Mouse (Mus musculus) stomach, embryonic 14.5 days (tissue): Measurements from ENCODE around the gene Nr2c2. TPM values are rescaled to one million over a fixed set of nuclear protein-coding genes. Genes with fewer than 3 reads are reported as not detected.
A peak's percentile ranks its signal among the peaks of the same experiment; 100 is the strongest.

Experiments
- ATAC-seq: fragments of 200-750 bp; cut with Nextera tagmentation; 2 replicates; pipeline ENCODE4 v1.8.0; 2017; ENCODE audit warnings: low read depth, moderate TSS enrichment; ENCODE audit not compliant: insufficient number of reproducible peaks, insufficient read depth, low FRiP score
- H3K27ac ChIP-seq: fragments of 300-500 bp; sonication (generic); 2 replicates; pipeline ENCODE4 v1.5.1; 2014; ENCODE audit warnings: mild to moderate bottlenecking, low read length, moderate library complexity, mixed read lengths
- H3K27me3 ChIP-seq: fragments of 300-500 bp; sonication (generic); 2 replicates; pipeline ENCODE4 v1.6.1; 2014; ENCODE audit warnings: low read length, control low read depth, mixed read lengths; ENCODE audit not compliant: control insufficient read depth, insufficient read depth
- H3K36me3 ChIP-seq: fragments of 300-500 bp; sonication (generic); 2 replicates; pipeline ENCODE4 v1.6.1; 2014; ENCODE audit warnings: mild to moderate bottlenecking, control low read depth, low read length, moderate library complexity, mixed read lengths; ENCODE audit not compliant: control insufficient read depth, insufficient read depth
- H3K4me1 ChIP-seq: fragments of 300-500 bp; sonication (generic); 2 replicates; pipeline ENCODE4 v1.6.1; 2014; ENCODE audit warnings: low read length, control low read depth, mixed read lengths; ENCODE audit not compliant: control insufficient read depth, insufficient read depth
- H3K4me2 ChIP-seq: fragments of 300-500 bp; sonication (generic); replicated peaks from 2 replicates; pipeline ENCODE4 v1.6.1; 2014; ENCODE audit warnings: low read depth, low read length, control low read depth
- H3K4me3 ChIP-seq: fragments of 300-500 bp; sonication (generic); 2 replicates; pipeline ENCODE4 v1.5.1; 2014; ENCODE audit warnings: low read depth, low read length, control low read depth
- H3K9ac ChIP-seq: fragments of 300-500 bp; sonication (generic); replicated peaks from 2 replicates; pipeline ENCODE4 v1.6.1; 2014; ENCODE audit warnings: low read depth, mild to moderate bottlenecking, control low read depth, low read length, moderate library complexity, mixed read lengths
- H3K9me3 ChIP-seq: fragments of 300-500 bp; sonication (generic); 2 replicates; pipeline ENCODE4 v1.6.1; 2016; ENCODE audit warnings: low read depth, low read length, control low read depth; ENCODE audit not compliant: control insufficient read depth
- WGBS: fragments of 180-500 bp; shearing (Covaris S2); extraction: QIAGEN DNeasy Blood & Tissue Kit; methylation state at CpG from one replicate; pipeline ENCODE4 v1.1.7; 2014; 5-methylcytosine and 5-hydroxymethylcytosine counted together
- polyA plus RNA-seq: library from polyadenylated mRNA; unstranded; fragments of >200 nt; fragmentation: Nextera tagmentation; extraction: Ambion mirVana; gene quantifications from 2 replicates; pipeline ENCODE4 v1.2.1, GENCODE M21; 2014

Gene Nr2c2
- polyA plus RNA-seq, 1 experiment from 2014 or later = 31.1 TPM

DNA sequence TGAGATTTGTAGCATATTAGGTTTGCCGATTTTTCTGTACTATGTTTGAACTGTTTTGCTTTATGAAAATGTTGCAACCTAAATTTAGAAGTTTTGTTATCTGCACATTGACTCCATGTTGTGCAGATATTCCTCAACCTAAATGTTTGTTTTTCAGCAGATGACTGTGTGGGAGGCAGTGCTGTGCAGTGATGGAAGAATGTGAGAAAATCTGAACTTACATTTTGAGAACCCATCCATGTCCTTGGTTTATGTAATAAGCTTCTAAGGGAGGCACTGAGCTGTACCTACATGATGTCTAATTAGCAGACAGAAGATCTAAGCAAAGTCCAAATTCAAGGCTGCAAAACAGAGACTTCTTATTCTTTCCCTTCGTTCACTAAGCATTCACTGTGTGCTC, 42.4 kb downstream of the Nr2c2 start:
- Histone ChIP-seq H3K4me3 (no peak overlapping the region), H3K9ac (no peak overlapping the region), H3K36me3 (no peaks in the 10 kb centered on the region), H3K4me1 (peaks cover 7% of the 10 kb centered on the region; the same call in 1 of the 2 replicates), H3K9me3 (no peaks in the 10 kb centered on the region), H3K27me3 (no peaks in the 10 kb centered on the region), H3K4me2 (no peak overlapping the region), H3K27ac (no peak overlapping the region)
- 99% methylated on average over 2 of the region's 2 CpGs for WGBS
- ATAC-seq = no peak

DNA sequence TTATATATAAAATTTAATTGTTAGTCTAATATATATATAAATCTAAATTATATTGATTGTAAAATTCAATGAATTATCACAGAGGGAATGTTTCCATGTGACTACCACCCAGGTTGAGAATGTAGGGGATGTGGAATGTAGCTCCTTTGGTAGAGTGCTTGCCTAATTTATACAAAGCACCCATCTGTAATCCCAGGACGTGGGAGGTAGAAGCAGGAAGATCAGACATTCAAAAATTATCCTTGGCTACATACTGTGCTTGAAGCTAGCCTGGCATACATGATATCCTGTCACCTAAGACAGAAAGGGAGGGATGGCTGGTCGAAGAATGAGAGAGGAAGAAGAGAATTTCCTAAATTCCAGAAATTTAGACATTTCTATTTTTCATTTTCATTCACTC, 45.2 kb downstream of the Nr2c2 start:
- Histone ChIP-seq H3K9me3 (no peaks in the 10 kb centered on the region), H3K4me3 (no peak overlapping the region), H3K4me1 (peaks cover 7% of the 10 kb centered on the region; the same call in 1 of the 2 replicates), H3K27me3 (no peaks in the 10 kb centered on the region), H3K9ac (no peak overlapping the region), H3K27ac (no peak overlapping the region), H3K36me3 (peaks cover 6% of the 10 kb centered on the region), H3K4me2 (no peak overlapping the region)
- 59% methylated on average over 2 of the region's 2 CpGs for WGBS
- no peak for ATAC-seq

DNA sequence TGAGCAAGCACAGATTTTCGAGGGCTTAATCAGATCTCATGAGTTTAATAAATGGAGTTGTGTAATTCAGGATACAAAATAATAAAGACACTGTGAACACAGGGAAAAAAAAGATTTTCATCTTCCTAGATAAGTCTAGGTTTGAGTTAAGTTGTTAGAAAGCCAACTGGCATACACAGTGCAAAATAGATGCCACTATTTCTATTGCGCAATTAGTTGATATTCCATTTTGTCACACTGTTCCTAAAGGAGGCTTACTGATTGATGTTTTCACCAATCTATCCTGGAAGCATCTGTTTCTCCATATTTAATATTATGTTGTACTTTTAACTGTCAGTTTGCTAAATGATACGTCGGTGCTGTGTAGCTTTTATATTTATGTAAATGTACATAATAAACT, 54.7 kb downstream of the Nr2c2 start:
- Histone ChIP-seq H3K4me2 (no peak overlapping the region), H3K27me3 (no peaks in the 10 kb centered on the region), H3K9ac (no peak overlapping the region), H3K9me3 (no peaks in the 10 kb centered on the region), H3K4me1 (no peaks in the 10 kb centered on the region), H3K4me3 (no peak overlapping the region), H3K36me3 (peaks cover 16% of the 10 kb centered on the region), H3K27ac (no peak overlapping the region)
- ATAC-seq = no peak
- 90% methylated on average over 4 of the region's 4 CpGs for WGBS

DNA sequence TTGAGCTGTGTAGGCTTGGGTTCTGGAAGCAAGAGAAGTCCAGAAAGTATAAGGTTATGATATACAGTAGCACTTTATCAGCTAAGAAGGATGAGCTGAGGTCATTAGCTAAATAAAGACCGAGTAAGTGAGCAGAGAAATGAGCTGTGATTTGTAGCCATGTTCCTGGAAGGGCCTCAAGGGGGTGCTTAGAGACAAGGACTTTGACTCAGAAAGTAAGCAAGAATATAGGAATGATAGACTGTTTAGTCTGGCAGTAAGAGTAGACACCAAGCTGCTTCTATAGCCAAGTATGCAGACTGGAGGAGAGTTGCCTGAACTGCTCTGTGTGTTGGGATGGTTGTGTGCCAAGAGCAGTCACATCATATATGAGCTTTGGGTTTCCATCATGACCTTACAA, 62.6 kb downstream of the Nr2c2 start:
- no peak overlapping the region for H3K9ac ChIP-seq
- no peaks in the 10 kb centered on the region for H3K27me3 ChIP-seq
- H3K27ac ChIP-seq = no peak overlapping the region
- WGBS = 69% methylated on average over 1 of the region's 1 CpGs
- peaks cover 72% of the 10 kb centered on the region for H3K36me3 ChIP-seq
- no peak overlapping the region for H3K4me3 ChIP-seq
- no peaks in the 10 kb centered on the region for H3K9me3 ChIP-seq
- H3K4me1 ChIP-seq = no peaks in the 10 kb centered on the region
- ATAC-seq = no peak
- no peak overlapping the region for H3K4me2 ChIP-seq

DNA sequence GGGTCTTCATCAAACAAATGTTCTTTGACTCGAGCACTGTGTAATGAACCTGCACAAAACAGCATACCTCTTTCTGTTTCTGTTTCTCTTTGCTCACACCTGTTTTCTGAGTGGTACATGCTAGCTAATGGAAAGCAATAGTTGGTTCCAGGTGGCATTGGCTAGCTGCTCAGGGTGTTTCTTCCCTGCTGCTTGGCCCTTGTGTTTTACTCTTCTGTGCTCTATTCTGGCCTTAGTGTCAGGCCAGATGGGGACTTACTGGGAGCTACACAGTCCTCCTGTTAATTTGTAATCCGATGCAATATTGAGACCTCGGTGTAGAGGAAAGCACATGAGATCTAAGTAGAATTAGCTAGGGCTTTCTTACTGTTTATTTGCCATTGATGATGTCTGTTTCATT, 67.6 kb downstream of the Nr2c2 start:
- ATAC-seq = no peak
- Histone ChIP-seq H3K27me3 (no peaks in the 10 kb centered on the region), H3K4me3 (no peak overlapping the region), H3K9me3 (no peaks in the 10 kb centered on the region), H3K27ac (no peak overlapping the region), H3K4me2 (no peak overlapping the region), H3K9ac (no peak overlapping the region), H3K36me3 (peaks cover 93% of the 10 kb centered on the region), H3K4me1 (no peaks in the 10 kb centered on the region)
- 95% methylated on average over 3 of the region's 3 CpGs for WGBS

DNA sequence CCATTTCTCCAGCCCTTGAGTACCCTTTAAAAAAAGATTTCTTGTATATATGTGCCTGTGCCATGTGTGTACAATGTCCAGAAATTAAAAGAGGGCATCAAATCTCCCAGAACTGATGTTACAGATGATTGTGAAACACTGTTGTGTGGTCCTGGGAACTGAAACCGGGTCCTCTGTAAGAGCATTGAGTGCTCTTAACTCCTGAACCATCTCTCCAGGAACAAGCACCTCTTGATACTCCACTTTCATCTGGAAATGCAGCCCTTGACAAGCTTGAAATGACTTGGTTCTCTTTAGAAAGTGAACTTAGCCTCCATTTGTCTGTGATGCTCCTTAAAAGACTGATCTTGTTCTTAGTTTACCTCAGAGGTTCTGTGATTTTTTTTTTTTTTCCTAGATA, 71.5 kb downstream of the Nr2c2 start:
- H3K27me3 ChIP-seq = no peaks in the 10 kb centered on the region
- H3K9me3 ChIP-seq = no peaks in the 10 kb centered on the region
- H3K27ac ChIP-seq = no peak overlapping the region
- 85% methylated on average over 1 of the region's 1 CpGs for WGBS
- no peak overlapping the region for H3K9ac ChIP-seq
- no peak for ATAC-seq
- H3K4me1 ChIP-seq = no peaks in the 10 kb centered on the region
- H3K4me3 ChIP-seq = no peak overlapping the region
- H3K4me2 ChIP-seq = no peak overlapping the region
- H3K36me3 ChIP-seq = peaks cover 89% of the 10 kb centered on the region

DNA sequence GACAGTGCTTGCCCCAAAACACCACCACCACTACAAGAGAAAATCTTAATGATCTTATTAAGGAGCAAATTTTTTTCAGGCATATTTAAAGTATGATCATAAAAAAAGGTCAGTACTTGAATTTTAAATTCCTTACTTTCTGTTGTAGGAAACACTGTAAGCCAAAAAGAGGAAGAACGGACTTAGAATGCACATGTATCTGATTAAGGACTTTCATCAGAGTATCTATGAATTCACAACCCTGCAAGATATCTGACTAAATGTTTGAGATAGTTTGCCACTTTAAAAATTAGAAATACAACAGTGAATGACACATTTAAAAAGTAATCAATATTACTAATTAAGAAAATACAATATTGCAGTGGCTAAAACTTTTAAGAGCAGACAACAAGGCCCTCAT, 85.3 kb downstream of the Nr2c2 start:
- Histone ChIP-seq H3K9ac (no peak overlapping the region), H3K36me3 (peaks cover 40% of the 10 kb centered on the region), H3K27ac (no peak overlapping the region), H3K27me3 (no peaks in the 10 kb centered on the region), H3K9me3 (no peaks in the 10 kb centered on the region; the same call in 1 of the 2 replicates), H3K4me1 (no peaks in the 10 kb centered on the region), H3K4me3 (no peak overlapping the region), H3K4me2 (no peak overlapping the region)
- WGBS = 98% methylated on average over 1 of the region's 1 CpGs
- ATAC-seq = no peak

DNA sequence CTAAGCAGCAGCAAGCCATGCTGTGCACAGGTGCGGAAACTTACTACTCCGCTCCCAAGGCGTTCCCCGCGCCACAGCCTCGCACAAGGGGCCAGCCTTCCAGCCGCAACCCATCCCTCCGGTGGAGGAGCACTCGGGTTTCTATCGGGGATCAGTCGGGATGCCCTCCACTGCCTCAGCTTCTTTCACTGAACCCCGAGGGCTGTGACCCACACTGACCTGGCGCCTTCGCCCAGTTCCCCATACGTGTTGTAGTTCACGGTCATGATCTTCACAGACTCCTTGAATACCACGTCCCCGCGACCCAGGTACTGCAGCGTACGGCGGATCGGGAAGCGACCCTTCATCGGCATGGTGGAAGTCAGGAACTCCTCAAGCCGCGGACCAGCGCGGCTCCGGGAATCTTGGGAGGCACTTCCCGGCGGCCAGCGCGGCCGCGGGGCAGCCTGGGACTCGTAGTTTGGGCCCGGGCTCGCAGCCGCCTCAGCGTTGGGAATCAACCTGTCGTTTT, 92.5 kb downstream of the Nr2c2 start, which contains the start of gene Mrps25:
Gene Mrps25 (minus strand): TSS at position 413 of the 511 bp plus-strand sequence.
- H3K27me3 ChIP-seq = no peaks in the 10 kb centered on the region
- peaks cover 10% of the 10 kb centered on the region; the same call in 1 of the 2 replicates for H3K4me1 ChIP-seq
- no peaks in the 10 kb centered on the region; the same call in 1 of the 2 replicates for H3K9me3 ChIP-seq
- peak; percentile 89; the same call in 1 of the 2 replicates for ATAC-seq
- peaks cover 5% of the 10 kb centered on the region for H3K36me3 ChIP-seq
- H3K4me3 ChIP-seq = peak within 1 kb of the TSS; percentile 79
- WGBS = under 1% methylated on average over 42 of the region's 42 CpGs
- H3K9ac ChIP-seq = peak within 1 kb of the TSS; percentile 60
- H3K4me2 ChIP-seq = peak within 1 kb of the TSS; percentile 72
- peak within 1 kb of the TSS; percentile 66; the same call in 1 of the 2 replicates for H3K27ac ChIP-seq

DNA sequence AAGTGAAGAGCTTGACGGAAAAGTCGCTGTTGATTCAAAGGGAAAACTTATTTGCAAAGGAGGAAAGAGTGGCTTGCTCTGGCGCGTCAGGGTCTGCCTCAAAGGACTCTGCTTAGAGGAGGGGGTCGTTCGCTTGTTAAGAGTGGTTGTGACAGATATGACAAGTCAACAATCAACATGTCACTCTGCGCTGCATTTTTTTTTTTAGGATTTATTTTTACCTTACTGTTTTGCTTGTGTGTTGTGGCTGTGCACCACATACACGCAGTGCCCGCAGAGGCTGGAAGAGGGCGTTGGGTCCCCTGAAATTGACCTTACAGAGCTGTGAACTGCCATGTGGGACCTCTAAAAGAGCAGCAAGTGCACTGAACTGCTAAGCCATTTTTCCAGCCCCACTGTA, 93.0 kb downstream of the Nr2c2 start:
- peak; percentile 47; the same call in 1 of the 2 replicates for ATAC-seq
- H3K27me3 ChIP-seq = no peaks in the 10 kb centered on the region
- WGBS = 4% methylated on average over 10 of the region's 10 CpGs
- no peaks in the 10 kb centered on the region; the same call in 1 of the 2 replicates for H3K9me3 ChIP-seq
- H3K27ac ChIP-seq = peak overlapping the region; percentile 3; the same call in 1 of the 2 replicates
- H3K36me3 ChIP-seq = peaks cover 7% of the 10 kb centered on the region
- H3K4me3 ChIP-seq = peak overlapping the region; percentile 79
- H3K9ac ChIP-seq = peak overlapping the region; percentile 60; the same call in 1 of the 2 replicates
- H3K4me1 ChIP-seq = peaks cover 10% of the 10 kb centered on the region; the same call in 1 of the 2 replicates
- H3K4me2 ChIP-seq = peak overlapping the region; percentile 72
